Mouse (Mus musculus) megakaryocyte, embryonic 14.5 days (primary cell): ENCODE results near the gene Exoc4.

Experiments used
- FLI1 ChIP-seq: IDR thresholded peaks from 2 replicates; pipeline ENCODE4 v1.6.1; 2012; ENCODE audit warnings: low read length, inconsistent platforms, mixed read lengths
- GATA1 ChIP-seq: IDR thresholded peaks from 3 replicates; pipeline ENCODE4 v1.6.1; 2012; ENCODE audit warnings: mixed read lengths, low read length, inconsistent platforms, borderline replicate concordance

DNA sequence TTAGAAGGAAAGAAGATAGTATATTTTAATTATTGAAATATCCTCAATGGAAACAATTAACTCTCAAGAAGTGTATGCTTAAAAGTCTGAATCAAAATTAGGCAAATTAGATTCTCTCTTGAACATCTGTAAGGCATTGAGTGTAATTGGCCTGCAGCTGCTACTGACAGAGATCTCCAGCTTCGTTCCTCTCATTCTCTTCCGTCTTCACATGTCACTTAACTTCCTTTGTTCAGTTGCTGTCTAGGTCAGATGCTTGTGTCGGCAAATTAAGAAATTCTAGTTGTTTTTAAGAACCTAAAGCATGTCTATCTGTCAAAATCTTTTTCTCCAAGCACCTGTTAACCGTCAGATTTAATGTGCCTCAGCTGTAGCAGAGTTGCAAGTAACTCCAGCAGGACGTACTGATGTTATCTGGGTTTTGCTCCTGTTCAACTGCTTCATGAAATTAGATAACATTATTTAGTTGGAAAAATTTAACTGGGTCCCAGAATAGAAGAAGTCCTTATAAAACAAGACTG, 269.1 kb downstream of the Exoc4 start:
- TF ChIP-seq GATA1 (no peak), FLI1 (no peak)
